Mouse (Mus musculus): ENCODE results near the gene Ppara.

Ppara gene

DNA sequence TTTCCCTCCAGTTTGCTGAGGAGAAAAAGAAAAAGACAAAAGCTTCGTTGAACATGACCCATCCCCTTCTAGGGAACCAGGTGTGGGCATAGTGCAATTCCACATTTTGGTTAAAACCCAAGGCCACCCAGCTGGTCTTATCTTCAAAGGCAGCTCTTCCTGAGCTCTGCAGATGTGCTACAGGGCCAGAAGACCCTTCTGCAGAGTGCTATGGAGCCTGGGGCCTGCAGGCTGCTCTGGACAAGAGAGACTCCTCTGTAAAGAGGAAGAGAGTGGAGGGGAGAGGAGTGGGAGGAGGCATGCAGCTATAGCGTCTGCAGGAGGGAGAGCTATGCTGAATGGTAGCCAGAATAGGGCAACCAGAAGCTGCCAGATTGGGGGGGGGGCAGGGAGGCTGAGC, 4.8 kb upstream of the Ppara start:
- no peak for DNase-seq

DNA sequence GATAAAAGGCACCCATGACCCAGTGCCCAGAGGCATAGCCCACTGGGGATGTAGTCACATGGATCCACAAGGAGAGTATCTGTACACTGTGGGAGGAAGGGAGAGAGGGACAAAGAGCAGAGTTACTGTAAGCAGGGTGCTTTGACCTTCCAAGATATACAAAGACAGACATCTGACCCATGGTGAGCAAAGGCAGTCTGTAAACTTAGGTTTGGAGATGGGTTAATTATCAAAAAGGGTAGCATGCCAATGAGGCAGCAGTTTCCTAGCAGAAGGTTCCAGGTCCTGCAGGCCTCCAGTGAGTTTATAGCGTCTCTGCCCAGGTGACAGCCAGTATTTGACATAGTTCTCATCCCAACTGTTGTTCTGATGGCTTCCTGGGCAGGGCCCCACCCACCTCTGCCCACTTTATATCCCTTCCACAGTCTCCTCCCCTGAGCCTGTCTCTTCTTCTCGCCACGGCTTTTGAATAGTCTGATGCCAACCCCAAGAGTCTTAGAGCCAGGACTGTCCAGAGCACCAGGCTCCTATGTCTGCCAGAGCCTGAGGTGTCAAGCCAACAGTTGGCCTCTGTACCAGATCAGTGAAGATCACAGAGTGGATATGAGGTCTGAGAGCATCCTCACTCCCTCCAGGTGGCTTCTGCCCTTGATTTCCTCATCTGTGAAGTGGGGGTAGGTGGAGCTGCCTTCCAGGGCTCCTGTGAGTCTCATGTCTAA, 2.7 kb upstream of the Ppara start:
- no peak for DNase-seq

DNA sequence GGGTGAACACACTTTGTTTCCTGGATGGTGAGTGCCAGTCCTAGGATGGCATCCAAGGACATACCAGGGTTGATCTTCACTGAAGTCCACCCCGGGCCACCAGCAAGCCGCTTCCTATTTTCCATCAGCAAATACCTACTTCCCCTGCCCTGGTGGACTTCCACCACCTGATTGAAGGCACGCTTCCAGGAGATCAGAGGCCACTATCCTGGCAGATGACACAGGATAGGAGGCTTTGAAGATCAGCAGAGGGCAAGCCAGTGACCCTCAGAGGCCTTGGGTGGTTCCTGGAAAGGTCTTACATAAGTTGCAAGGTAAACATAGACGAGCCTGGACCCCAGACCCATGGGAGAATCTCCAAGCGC, 2.2 kb upstream of the Ppara start:
- DNase-seq = peak in 1 of 2 experiments; percentile 37

- no peak for DNase-seq
These were observed 1.1 kb upstream of the Ppara start for GRCm38 (mm10) chr15:85733686-85734085.

GRCm38 (mm10) chr15:85734148-85734547, 635 bp upstream of the Ppara start:
- no peak for DNase-seq

DNA sequence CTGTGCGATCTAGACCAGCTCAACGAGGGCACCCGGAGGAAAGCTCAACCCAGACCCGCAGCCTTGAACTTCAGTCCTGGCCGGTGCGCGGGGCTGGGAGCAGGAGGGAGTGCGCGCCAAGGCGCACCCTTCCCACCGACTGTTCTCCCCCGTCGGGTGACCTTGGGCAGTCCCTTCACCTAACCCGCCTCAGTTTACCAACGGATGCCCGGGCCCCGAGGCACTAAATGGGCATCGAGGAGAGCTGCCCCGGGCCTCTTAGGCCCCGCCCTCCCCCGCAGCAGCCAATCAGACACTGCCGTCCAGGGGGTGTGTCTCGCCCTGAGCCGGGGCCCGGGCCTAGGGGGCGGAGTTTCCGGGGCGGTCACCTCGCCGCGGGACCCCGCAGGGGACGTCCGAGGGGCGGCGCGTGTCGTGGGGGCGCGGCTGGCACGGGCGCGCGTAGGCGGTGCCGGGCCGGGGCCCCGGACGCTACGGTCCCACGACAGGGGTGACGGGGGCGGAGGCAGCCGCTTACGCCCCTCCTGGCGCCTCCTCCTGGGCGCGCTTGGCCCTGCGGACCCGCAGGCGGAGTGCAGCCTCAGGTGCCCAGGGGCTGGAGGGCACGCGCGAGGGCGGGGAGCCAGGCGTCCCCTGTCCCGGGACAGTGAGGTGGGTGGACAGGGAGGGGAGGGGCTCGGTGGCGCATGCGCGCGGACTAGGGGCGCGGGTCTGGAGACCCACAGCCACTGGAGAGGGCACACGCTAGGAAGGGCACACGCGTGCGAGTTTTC, 466 bp downstream of the Ppara start:
- peak; percentile 96 to 97 for DNase-seq

DNA sequence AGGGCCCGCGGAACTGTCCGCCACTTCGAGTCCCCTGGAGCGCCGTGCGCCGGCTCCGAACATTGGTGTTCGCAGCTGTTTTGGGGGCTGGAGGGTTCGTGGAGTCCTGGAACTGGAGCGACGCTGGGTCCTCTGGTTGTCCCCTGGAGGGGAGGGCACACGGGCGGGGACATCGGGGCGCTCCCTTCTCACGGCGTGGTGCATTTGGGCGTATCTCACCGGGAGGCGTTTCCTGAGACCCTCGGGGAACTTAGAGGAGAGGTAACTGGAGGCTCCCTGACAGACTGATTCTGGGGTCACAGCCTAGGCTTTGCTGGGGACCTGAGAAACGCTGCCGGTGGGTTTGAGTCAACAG, 1.0 kb downstream of the Ppara start:
- no peak for DNase-seq

- DNase-seq = no peak
These were observed 1.7 kb downstream of the Ppara start for GRCm38 (mm10) chr15:85736506-85736905.

GRCm38 (mm10) chr15:85738416-85738815, 3.6 kb downstream of the Ppara start:
- no peak for DNase-seq

DNA sequence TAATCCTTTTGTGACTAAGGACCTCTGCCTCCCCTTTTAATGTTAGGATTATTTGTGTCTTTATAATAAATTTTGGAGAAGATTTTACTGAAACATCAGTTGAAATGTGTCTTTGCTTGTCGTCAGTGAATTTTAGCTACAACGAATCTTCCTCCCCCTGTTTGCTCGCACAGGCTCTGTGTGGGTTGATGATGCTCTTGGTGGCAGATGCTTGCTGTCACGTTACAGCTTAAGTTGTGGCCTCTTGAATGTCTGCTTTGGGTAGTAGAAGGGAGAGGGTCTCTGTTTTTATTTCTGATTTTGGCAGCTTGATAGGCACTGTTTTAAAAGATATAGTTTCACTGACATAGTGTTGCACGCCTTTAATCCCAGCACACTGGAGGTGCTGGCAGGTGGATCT, 4.2 kb downstream of the Ppara start:
- DNase-seq = no peak

- DNase-seq = no peak
These were observed 7.8 kb downstream of the Ppara start for GRCm38 (mm10) chr15:85742608-85743007.

DNA sequence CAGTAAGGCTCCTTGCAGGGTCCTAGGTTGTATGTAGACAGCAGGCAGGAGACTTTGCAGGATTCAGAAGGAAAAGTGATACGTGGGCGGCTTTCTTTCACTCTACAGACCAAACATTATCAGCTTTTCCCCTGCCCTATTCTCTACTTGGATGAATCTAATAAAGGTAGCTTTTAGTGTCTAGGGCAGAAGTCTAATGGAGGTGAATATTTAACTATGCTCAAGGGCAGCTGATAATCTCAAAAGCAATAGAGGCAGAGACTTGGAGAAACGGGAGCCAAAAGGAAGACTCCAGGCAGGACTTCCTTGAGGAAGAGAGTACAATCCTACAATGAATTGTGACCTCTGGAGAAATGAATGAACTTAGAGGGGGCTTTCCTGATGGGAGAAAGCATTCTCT, 9.2 kb downstream of the Ppara start:
- no peak for DNase-seq

- no peak for DNase-seq
These were observed 11.4 kb downstream of the Ppara start for GRCm38 (mm10) chr15:85746178-85746577.

DNA sequence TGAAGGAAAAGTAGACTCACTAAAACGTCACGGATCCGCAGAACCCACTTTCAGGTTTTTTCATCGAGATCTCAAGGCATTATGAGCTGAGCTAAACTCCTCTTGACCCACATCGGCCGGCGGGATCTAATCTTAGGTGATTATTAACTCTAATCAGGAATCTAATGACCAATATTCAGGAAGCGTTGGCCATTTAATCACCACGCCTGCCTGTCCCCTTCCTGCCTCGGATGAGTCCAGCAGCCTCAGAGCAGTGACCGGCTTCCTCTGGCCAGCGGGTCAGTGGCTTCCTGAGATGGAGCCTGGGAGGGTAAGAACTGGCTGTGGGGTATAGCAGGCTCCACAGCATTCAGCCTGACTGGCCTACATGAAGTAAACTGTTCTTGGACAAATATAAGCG, 11.9 kb downstream of the Ppara start:
- DNase-seq = peak; percentile 25 to 31

GRCm38 (mm10) chr15:85747951-85748350, 13.2 kb downstream of the Ppara start:
- no peak for DNase-seq

DNA sequence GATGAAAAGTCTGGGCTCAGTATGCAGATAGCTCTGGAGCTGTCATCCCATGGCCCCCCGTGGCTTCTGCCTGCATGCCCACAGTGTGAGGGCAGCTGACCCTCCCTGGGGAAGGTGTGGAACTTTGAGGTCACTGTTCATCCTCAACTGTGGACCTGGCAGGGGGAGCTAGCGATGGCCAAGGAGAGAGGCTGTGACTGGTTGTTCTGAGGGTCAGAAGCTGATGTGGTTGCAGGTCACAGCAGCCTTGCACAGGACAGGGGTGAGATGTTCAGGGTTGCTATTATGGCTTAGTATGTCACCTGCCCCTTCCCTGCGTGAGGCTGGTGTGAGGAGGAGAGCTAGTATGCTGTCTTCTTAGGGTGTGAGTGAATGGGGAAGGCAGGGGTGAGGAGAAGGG, 13.7 kb downstream of the Ppara start:
- DNase-seq = no peak

DNA sequence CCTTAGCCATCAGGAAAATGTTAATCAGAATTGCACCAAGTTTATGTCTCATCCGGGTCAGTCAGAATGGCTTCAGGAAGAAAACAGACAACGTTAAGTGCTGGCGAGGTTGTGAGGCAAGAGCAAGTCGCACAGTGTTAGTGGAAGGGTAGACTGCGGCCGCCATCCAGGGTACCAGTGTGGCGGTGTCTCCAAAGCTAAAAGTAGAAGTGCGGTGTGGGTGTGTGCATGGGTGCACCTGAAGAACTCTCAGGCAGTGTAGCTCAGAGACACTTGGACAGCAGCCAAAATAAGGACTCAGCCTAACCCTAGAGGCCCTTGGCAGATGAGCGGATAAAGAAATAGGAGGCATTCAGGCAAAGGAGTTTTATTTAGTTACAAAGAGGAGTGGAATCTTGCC, 14.4 kb downstream of the Ppara start:
- no peak for DNase-seq

GRCm38 (mm10) chr15:85750115-85750514, 15.3 kb downstream of the Ppara start:
- no peak for DNase-seq

DNA sequence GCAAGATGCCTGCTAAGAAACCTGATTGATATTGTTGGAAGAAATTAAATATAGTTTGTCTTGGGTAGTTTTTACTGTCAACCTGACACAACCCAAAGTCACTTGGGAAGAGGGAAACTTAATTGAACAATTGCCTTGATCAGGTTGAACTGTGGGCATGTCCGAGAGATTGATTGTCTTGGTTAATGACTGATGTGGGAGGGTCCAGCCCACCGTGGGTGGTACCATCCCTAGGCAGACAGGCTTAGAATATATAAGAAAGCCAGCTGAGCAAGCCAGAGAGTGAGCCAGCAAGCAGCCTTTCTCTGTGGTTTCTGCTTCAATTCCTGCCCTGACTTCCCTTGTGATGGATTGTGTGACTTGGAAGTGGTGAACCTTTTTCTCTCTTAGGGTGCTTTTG, 17.9 kb downstream of the Ppara start:
- DNase-seq = no peak

DNA sequence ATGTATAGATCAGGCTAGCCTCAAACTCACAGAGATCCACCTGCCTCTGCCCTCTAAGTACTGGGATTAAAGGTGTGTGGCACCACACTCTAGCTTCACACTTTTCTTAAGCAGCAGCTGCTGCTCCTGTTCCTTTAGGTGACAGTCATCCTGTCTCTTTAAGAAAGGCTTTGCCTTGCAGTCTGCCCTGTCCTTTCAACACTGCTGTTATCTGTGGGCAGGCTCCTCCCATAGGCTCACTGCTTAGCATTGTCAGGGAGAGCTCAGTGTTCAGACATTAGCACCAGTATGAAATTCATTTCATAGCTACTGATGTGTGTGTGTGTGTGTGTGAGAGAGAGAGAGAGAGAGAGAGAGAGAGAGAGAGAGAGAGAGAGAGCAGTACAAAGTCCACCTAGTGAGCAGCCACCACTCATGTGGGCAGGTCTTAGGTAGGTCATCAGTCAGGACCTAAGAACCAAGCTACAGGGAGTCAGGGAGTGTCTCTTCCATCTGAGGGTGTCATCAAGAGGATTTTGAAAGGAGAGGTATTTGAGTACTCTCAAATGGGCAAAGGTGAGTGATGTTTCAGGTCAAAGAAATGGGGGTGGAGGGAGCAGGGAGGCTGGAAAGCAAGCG, 19.4 kb downstream of the Ppara start:
- no peak for DNase-seq

DNA sequence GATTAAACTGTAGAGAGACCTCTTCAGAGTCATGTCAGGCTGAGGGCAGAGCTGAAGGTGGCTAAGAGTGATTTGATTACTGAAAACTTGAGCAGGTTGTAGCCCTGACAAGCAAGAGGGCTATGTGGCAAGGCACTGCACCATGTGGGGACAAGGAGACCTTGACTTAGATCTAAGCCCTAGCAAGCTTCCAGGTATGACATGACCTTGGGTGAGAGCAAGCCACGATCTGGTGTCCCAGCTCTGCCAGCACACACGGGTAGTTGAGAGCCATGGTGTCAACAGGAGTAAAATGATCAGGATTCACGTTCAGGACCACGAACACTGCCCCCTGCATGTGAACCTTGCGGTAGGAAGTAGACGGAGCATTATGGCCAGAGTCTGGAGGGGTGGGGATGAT, 20.4 kb downstream of the Ppara start:
- DNase-seq = no peak

DNA sequence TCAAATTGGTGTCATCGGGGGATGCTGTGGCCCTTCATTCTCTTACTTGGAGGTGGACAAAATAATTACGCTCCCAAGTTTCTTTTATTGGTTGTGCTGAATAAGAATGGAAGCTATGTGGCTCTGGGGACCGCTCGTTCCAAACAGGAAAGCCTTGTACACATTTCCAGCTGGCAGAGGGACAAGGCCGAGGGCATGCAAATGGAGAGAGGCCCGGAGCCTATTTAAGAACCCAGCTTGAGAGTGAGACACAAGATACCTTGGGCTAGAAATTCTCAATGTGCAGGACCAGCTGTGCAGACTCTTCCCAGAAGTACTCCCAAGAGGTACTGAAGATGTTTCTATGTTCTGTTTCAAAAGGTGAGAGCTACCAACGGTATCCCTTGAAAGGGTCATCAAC, 21.8 kb downstream of the Ppara start:
- no peak for DNase-seq

GRCm38 (mm10) chr15:85757768-85758167, 23.0 kb downstream of the Ppara start:
- no peak for DNase-seq

DNA sequence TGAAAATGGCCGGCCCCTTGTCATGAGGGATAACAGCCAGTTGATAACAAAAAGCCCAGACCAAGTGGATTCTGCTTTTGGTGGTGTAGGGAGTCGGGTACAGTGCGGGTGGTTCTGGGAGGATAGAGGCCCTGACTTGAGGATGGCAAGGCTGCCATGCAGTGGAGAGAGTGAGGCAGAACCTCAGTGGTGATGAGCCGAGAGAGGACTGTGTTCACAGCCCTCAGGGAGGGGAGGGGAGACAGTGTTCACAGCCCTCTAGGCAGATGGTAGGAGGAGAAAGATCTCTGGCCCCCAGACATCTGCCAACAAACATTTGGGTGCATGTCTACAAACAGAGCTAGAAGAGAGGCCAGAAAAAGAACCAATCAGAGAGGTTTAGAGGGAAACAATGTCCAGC, 28.0 kb downstream of the Ppara start:
- DNase-seq = no peak
